Mouse (Mus musculus) CH12.LX (cell line): ENCODE measurements at regions not wholly inside any gene's neighbourhood (a gene's known extent, or its start where the extent isn't known, plus 50 kb on each side); places are given as distances from the start of the nearest gene placed in this dataset.

Source experiments
- KAT2A ChIP-seq: IDR thresholded peaks from 2 replicates; pipeline ENCODE4 v1.6.1; 2012; ENCODE audit warnings: low read length, improper control_type of control experiment, inconsistent platforms; ENCODE audit not compliant: insufficient replicate concordance
- TCF12 ChIP-seq: IDR thresholded peaks from 2 replicates; pipeline ENCODE4 v1.6.1; 2014; ENCODE audit warnings: low read depth, mild to moderate bottlenecking, inconsistent platforms, low read length, improper control_type of control experiment

GRCm38 (mm10) chr12:106139491-106139890, 129.5 kb downstream of the Vrk1 start:
- TF ChIP-seq TCF12 (no peak), KAT2A (no peak)
